Mouse (Mus musculus): ENCODE measurements around the gene Acpp.

GRCm38 (mm10) chr9:104282536-104282935 is 55.0 kb downstream of the Acpp start:
- no peak for TF ChIP-seq CTCF (IDR thresholded peaks at IDR 0.05; ENCODE audit: low read depth, low read length)
- no peak for TF ChIP-seq GATA1 (IDR thresholded peaks at IDR 0.05; ENCODE audit: borderline replicate concordance, low read length)
- no peak for TF ChIP-seq TAL1 (conservative IDR thresholded peaks at IDR 0.05; ENCODE audit: low read depth, low read length)
